Mouse (Mus musculus) testis, postnatal 14 days (tissue): ENCODE data around the gene Zswim8.
"Not testable (repeated sequence)": the region's sequence is repeated elsewhere in the genome, so short reads cannot be mapped to it uniquely, and the experiment has no call there.

ENCODE experiments used
- DNase-seq: peaks from one replicate; pipeline ENCODE4 v3.0.0; 2021; ENCODE audit warnings: low spot score

Gene Zswim8

DNA sequence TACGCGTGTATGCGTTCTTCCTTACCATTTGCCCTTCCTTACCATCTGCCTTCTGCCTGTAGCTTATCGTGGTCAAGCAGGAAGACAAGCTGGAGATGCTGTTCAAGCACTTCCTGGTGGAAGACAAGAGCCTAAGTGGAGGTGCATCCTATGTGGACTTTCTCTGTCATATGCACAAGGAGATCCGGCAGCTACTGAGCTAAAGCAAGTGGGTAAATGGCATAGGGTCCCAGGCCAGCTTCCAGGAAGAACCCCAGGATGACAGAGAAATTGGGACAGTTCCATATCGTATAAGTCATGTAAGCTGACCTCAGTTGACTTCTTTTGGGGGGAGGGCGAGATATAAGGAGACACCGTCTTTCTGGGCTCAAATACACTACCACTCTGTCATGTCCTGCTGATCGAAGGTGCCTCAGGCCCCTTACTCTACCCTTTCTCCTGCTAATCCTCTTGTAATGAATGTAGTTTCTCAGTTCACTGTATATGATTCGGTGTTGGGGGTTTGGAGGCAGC, 13.7 kb upstream of the Zswim8 start:
- no peak for DNase-seq

DNA sequence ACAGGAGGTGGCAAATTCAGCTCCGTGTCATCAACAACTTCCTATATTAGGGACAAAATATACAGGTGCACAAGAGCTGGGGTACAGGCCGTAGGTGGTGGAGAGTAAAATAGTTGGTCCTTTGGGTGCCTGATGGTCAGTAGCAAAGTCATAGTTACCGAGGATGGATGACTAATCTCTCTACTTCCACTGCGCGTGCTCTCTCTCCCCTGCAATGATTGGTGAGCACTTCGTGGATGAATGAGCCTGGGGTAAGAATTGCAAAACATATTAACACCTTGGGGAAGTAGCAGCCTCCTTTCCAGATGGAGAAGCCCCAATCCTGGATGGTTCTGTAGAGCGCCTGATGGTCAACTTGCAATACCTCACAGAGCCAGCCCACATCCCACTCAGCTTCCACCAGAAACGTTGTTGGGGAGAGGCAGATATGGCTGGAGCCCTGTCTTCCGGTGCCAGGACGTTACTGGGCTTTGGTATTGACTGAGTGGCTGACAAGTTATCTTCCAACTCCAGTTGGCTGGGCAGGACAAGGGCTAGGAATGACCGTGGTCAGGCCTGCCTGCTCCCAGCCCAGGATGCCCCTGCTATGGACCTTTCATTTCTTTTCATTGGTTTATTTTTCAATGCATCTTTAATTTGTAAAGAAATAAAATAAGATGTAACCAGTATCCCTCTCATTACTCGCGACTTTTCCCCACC, 13.0 kb upstream of the Zswim8 start:
- no peak for DNase-seq

GRCm38 (mm10) chr14:20694884-20695760, 12.2 kb upstream of the Zswim8 start, which contains the start of gene Fut11:
Fut11 (plus strand) TSS chr14:20694968.
- DNase-seq = peak; percentile 88

DNA sequence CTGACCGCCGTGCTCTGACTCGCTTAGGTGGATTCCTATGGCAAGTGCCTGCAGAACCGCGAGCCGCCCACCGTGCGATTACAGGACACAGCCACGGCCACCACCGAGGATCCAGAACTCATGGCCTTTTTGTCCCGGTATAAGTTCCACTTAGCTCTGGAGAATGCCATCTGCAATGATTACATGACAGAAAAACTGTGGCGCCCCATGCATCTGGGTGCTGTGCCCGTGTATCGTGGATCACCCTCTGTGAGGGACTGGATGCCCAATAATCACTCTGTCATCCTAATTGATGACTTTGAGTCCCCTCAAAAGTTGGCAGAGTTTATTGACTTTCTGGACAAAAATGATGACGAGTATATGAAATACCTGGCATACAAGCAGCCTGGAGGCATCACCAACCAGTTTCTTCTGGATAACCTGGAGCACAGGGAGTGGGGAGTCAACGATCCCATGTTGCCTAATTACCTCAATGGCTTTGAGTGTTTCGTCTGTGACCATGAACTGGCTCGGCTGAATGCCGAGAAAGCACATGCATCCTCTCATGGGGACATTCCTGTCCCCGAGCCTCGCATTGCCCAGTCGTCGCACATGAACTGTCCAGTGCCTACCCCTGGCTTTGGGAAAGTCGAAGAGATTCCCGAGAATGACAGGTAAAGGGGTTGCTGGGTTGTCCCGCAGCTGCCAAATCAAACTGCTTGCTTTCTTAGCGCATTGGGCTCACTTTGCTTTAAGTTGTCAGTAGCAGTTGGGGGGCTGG, 11.4 kb upstream of the Zswim8 start:
- no peak for DNase-seq

GRCm38 (mm10) chr14:20696986-20697385, 10.4 kb upstream of the Zswim8 start:
- DNase-seq = no peak

GRCm38 (mm10) chr14:20698515-20698914, 8.8 kb upstream of the Zswim8 start:
- no peak for DNase-seq

GRCm38 (mm10) chr14:20700362-20700761, 7.0 kb upstream of the Zswim8 start:
- DNase-seq = no peak

DNA sequence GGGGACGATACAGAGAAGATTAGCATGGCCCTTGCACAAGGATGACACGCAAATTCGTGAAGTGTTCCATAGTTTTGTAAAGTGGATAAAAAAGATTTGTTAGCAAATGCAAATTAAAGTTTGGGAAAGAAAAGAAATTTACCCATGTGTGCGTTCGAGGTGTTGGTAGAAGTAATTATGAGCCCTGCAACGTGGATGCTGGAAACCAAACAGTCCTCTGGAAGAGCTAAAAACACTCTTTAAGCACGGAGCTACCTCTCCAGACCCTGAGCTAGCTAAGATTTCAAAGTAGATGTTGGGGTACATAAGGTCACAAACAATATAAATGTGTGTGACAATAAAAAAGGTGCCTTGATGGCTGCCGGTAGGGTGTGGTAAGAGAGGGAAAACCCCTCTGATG, 5.8 kb upstream of the Zswim8 start:
- no peak for DNase-seq

GRCm38 (mm10) chr14:20702096-20702740, 5.1 kb upstream of the Zswim8 start:
- no peak for DNase-seq

DNA sequence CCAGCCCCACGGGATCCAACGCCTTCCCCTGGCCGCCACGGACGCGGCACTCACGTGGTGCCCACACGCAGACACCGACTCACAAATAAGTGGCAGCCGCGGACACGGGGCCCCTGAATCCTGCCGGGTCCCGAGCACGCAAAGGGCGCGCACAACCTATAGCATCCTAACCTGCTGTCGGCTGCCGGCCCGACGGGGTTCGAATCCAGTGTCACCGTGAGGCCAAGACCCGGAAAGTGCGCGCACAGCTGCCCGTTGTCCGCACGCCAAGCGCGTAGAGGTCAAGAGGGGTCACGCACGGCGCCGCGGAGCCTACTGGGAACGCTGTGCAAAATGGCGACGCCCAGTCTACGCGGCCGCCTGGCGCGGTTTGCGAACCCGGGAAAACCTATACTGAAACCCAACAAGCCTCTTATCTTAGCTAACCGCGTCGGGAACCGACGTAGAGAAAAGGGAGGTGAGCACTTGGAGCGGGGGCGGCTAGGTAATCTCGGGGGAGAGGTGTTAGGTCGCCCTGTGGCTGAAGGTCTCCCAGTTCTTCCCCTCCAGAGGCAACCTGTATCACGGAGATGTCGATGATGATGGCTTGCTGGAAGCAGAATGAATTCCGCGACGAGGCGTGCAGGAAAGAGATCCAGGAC, 4.5 kb upstream of the Zswim8 start, which contains the start of gene Chchd1:
TSS of gene Chchd1 (plus strand) at position 266 of the 641 bp plus-strand sequence.
- DNase-seq = peak; percentile 90

GRCm38 (mm10) chr14:20703461-20703860, 3.9 kb upstream of the Zswim8 start:
- not testable (repeated sequence) for DNase-seq

GRCm38 (mm10) chr14:20708239-20708638, 887 bp downstream of the Zswim8 start:
- no peak for DNase-seq

GRCm38 (mm10) chr14:20713832-20714231, 6.5 kb downstream of the Zswim8 start:
- peak; percentile 60 for DNase-seq

- no peak for DNase-seq
Observed at GRCm38 (mm10) chr14:20718443-20718842, 11.1 kb downstream of the Zswim8 start.

GRCm38 (mm10) chr14:20719767-20720166, 12.4 kb downstream of the Zswim8 start:
- DNase-seq = no peak

- no peak for DNase-seq
Observed at GRCm38 (mm10) chr14:20721371-20721770, 14.0 kb downstream of the Zswim8 start.

DNA sequence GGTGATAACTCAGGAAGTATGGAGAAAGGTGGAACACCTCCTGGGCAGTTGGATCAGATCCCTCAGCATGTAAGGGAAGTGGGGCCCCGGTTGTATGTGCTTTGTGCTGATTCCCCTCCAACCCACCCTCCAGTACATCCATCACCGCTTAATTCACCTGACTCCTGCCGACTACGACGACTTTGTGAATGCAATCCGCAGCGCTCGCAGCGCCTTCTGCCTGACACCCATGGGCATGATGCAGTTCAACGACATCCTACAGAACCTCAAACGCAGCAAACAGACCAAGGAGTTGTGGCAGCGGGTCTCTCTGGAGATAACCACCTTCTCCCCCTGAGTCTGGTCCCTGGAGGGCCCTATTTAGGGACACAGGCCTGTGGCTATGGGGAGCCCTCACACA, 15.7 kb downstream of the Zswim8 start:
- no peak for DNase-seq

DNA sequence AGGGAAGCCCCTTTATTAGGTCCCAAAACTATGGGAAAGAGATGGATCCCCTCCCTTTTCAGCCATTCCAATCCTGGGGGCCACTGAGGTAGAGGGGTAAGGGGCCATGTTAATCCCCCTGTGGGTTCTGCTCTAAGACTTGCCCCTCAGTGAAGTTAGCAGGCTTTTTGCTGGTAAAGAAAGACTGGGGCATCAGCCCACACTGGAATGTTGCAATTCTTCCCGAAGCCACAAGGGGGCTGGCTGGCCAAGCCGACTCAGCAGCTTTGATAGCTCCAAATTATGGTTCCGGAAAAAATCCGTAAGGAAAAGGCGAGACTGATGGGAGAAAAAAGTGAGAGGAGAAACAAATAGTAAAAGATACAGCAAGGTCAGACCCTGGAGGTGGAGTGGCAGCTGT, 16.7 kb downstream of the Zswim8 start:
- DNase-seq = no peak

DNA sequence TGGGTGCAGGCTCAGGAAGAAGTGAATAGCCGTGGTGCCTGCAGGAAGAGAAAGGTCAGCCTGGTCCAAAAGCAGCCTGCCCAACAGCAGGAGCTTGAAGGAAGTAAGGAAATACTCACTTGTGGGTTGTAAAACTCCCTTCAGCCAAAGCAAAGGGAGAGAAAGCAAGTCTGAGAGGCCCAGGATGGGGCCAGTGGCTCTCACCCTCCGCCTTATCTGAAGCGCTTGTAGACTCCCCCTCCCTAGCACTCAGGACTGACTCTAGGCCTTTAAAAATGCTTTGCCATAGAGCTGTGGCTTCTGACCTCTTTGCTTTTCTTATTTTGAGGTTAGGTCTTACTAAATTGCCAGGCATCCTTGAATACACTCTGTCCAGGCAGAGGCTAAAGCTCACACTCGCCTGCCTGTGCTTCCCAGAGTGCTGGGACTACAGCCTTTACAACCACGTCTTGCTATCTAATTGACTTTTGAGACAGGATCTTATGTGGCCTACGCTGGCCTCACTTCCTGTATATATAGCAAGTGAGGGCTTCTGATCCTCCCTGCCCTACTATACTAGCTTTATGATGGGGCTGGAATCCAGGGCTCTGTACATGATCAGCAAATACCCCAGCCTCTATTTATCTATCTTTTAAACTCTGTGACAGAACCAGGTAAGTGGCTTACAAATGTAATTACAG, 18.4 kb downstream of the Zswim8 start:
- DNase-seq = no peak

GRCm38 (mm10) chr14:20729871-20730270, 22.5 kb downstream of the Zswim8 start:
- no peak for DNase-seq
